Mouse (Mus musculus) mesoderm, embryonic 11.5 days (tissue): ENCODE data around the gene Ush2a.

Source experiments
- DNase-seq: peaks from one replicate; pipeline ENCODE4 v3.0.0-alpha.2; 2012; ENCODE audit warnings: low read depth, low spot score

Ush2a gene

DNA sequence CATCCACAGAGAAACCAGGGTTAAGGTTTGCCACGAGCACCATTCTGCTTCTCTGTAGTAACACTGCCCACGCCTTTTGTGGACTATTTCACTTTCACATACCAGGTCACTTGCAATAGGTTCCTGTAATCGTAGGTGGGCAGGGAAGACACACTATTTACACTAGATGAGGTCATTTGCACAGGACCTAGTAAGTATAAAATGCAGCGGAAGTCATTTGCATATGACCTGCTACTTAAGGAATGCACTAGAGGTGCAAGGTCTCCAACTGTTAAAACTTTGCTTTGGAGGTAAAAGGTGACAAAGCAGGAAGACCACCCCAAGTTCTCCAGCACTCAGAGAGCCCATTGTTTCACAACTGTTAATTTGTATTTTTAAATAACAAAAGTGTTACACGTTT, 744.4 kb downstream of the Ush2a start:
- DNase-seq = no peak

DNA sequence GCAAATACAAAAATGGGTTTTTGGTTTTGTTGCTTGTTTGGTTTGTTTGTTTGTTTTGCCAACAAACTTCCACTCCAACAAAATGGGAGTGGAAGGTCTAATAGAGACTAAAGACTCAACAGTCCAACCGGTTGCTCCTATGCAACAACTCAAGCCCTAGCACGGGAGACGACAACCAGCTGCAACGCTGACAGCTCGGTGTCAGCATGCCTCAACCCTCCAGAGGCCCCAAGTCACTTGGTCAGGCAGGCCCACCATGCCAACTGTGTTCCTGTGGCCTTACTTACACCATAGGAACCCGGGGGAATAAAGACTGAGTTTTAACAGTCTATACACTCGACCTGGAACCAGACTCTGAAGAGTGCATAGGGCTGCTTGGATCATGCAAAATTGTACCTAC, 745.0 kb downstream of the Ush2a start:
- DNase-seq = no peak

DNA sequence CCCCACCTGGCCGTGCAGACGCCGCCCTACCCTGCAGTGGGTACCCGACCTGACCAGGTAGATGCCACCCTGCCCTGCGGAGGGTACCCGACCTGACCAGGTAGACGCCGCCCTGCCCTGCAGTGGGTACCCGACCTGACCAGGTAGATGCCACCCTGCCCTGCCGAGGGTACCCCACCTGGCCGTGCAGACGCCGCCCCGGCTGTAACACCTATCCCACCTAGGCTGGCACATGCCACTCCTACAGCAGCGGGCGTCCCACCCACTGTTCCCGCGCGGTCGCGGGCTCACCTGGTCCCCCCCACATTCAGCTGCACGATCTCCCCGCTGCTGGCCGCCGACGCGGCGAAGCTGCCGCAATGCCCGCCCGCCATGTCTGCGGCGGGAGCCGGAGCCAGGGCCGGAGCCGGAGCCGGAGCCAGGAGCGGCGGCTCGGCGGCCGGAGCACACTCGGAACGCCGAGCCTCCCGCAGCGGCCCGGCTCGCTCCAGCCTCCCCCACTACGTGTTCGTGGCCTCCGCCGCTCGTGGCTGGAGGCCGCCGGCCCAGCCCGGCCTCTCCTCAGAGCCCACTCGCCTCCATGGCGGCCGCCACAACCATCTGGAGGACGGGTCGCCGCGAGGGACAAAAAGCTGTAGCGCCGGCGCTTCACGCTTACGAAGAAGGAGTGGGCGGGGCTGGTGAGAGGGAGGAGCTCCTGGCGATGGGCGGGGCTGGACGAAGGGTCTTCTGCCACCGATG, 745.6 kb downstream of the Ush2a start, which contains the start of gene Kctd3:
Gene Kctd3 (minus strand): TSS at position 603 of the 741 bp plus-strand sequence.
- peak; percentile 97 for DNase-seq

DNA sequence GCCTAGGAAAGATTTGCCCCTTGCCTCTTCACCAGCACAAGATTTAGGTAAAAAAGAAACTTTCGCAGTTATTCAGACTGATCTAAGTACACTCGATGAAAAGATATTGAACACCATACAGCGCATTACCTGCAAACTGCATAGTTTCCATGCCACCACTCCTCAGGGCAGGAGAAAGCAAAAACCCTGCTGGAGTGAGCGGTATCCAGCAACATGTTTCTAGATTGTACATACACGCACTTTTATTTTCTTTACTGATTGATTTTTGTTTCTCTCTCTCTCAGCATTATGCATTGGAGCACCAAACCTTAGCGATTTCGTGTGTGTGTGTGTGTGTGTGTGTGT, 746.1 kb downstream of the Ush2a start:
- DNase-seq = no peak

DNA sequence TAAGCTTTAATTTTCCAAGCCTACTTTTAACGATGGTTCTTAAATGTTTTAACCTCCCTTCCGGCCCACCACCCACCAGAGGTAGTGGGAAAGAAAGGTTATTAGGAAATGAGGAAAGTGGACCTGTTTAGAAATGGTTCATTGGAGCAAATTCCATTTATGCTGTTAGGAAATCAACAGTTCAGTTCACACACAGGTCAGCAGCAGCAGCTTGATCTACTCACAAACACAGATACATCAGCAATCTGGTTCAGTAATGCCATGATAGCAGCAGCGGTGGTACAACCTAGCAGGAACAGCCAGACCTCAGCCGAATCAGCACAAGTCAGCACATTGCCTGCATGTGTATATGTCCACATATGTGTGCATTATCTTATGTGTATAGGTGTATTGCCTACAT, 748.8 kb downstream of the Ush2a start:
- no peak for DNase-seq

DNA sequence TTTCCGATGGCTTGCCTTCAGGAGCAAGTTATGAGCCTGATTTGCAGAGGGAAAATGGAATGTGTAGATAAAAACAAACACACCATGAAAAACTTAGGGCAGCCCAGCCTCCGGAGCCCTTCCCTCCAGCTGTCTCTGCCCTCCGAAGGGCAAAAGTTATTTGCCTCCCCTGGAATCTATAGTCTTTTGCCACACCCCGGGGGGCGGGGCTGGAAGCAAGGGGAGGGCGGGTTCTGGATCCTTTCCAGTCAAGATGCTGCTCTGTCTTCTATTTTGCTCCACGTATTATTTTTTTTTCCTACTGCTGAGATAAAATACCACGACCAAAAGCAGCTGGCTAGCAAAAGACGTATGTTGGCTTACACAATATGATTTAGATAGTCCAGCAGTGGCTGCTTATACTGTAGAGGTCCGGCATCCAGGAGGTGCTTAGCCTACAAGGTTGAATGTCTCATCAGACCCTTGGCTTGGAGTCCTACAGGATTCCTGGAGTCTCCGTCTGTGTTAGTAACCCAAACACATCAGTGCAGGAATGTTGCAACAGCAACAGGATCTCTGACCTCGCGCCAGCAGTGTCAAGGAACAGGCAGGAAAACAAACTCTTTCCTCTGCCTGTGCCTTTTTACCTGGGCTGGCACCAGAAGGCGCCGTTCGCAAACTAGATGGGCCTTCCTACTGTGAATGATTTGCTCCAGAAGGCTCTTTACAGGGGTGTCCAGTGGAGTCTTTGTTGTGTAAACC, 751.2 kb downstream of the Ush2a start:
- DNase-seq = peak; percentile 43

DNA sequence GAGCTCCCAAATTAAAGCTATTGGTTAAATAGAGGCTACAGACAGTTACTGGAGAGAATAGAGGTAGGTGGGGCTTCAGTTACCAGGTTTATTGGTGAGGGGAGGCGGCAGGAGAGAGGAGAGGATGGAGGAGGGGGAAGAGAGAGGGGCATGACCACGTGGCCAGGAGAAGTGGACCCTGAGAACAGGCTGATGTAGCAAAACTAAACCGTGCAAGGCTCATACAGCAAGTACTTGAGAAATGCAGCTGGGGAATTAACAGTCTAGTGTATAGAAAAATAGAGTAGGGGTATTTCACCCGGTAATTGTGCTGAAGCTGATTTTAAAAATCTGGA, 751.7 kb downstream of the Ush2a start:
- no peak for DNase-seq
